Mouse (Mus musculus) lung, embryonic 16.5 days (tissue): ENCODE measurements around the gene Acadsb. TPM values are rescaled to one million over a fixed set of nuclear protein-coding genes. Genes with fewer than 3 reads are reported as not detected.
"Not testable (repeated sequence)": the region's sequence is repeated elsewhere in the genome, so short reads cannot be mapped to it uniquely, and the experiment has no call there.

Experiments
- ATAC-seq: fragments of 200-750 bp; cut with Nextera tagmentation; 2 replicates; pipeline ENCODE4 v1.8.0; 2017; ENCODE audit warnings: low read depth, mild to moderate bottlenecking, moderate library complexity
- H3K27ac ChIP-seq: fragments of 300-500 bp; sonication (generic); 2 replicates; pipeline ENCODE4 v1.5.1; 2014; ENCODE audit warnings: mild to moderate bottlenecking, control low read depth, low read length
- H3K27me3 ChIP-seq: fragments of 300-500 bp; sonication (generic); 2 replicates; pipeline ENCODE4 v1.6.1; 2014; ENCODE audit warnings: low read depth, low read length, mixed read lengths; ENCODE audit not compliant: control insufficient read depth, insufficient read depth
- H3K36me3 ChIP-seq: fragments of 300-500 bp; sonication (generic); 2 replicates; pipeline ENCODE4 v1.6.1; 2014; ENCODE audit warnings: low read length; ENCODE audit not compliant: control insufficient read depth, insufficient read depth
- H3K4me1 ChIP-seq: fragments of 300-500 bp; sonication (generic); replicated peaks from 2 replicates; pipeline ENCODE4 v1.6.1; 2014; ENCODE audit warnings: low read length, mixed read lengths; ENCODE audit not compliant: control insufficient read depth, insufficient read depth
- H3K4me2 ChIP-seq: fragments of 300-500 bp; sonication (generic); 2 replicates; pipeline ENCODE4 v1.6.1; 2014; ENCODE audit warnings: low read depth, low read length, control low read depth
- H3K4me3 ChIP-seq: fragments of 300-500 bp; sonication (generic); 2 replicates; pipeline ENCODE4 v1.5.1; 2014; ENCODE audit warnings: mild to moderate bottlenecking, low read length, control low read depth
- H3K9ac ChIP-seq: fragments of 300-500 bp; sonication (generic); 2 replicates; pipeline ENCODE4 v1.6.1; 2014; ENCODE audit warnings: low read length, control low read depth
- H3K9me3 ChIP-seq: fragments of 300-500 bp; sonication (generic); 2 replicates; pipeline ENCODE4 v1.6.1; 2016; ENCODE audit warnings: low read length; ENCODE audit not compliant: control insufficient read depth
- WGBS: fragments of 180-500 bp; shearing (Covaris S2); extraction: QIAGEN DNeasy Blood & Tissue Kit; methylation state at CpG from one replicate; pipeline ENCODE4 v1.1.7; 2014; 5-methylcytosine and 5-hydroxymethylcytosine counted together
- polyA plus RNA-seq: library from polyadenylated mRNA; unstranded; fragments of >200 nt; fragmentation: Nextera tagmentation; extraction: Ambion mirVana; gene quantifications from 2 replicates; pipeline ENCODE4 v1.2.1, GENCODE M21; 2015

Acadsb gene
- polyA plus RNA-seq, 1 experiment from 2014 or later: 207 TPM

GRCm38 (mm10) chr7:131409321-131409987, 947 bp upstream of the Acadsb start:
- H3K36me3 ChIP-seq: no peaks in the 10 kb centered on the region
- peak overlapping the region; percentile 98 for H3K4me3 ChIP-seq
- WGBS: 3% methylated on average over 16 of the region's 16 CpGs
- no peaks in the 10 kb centered on the region for H3K9me3 ChIP-seq
- H3K9ac ChIP-seq: peak overlapping the region; percentile 98
- peaks cover 17% of the 10 kb centered on the region for H3K4me1 ChIP-seq
- H3K27me3 ChIP-seq: no peaks in the 10 kb centered on the region
- peak overlapping the region; percentile 83 for H3K4me2 ChIP-seq
- ATAC-seq: no peak
- no peak overlapping the region for H3K27ac ChIP-seq

GRCm38 (mm10) chr7:131409988-131410385, 414 bp upstream of the Acadsb start:
- WGBS: 0% methylated on average over 38 of the region's 38 CpGs
- peak; percentile 36 for ATAC-seq

GRCm38 (mm10) chr7:131411221-131411940, 980 bp downstream of the Acadsb start:
- H3K27me3 ChIP-seq: no peaks in the 10 kb centered on the region
- H3K9me3 ChIP-seq: no peaks in the 10 kb centered on the region
- H3K4me3 ChIP-seq: peak overlapping the region; percentile 98
- no peaks in the 10 kb centered on the region for H3K36me3 ChIP-seq
- H3K4me1 ChIP-seq: peaks cover 17% of the 10 kb centered on the region
- H3K4me2 ChIP-seq: peak overlapping the region; percentile 69
- peak overlapping the region; percentile 95 for H3K27ac ChIP-seq
- 23% methylated on average over 10 of the region's 10 CpGs for WGBS
- H3K9ac ChIP-seq: peak overlapping the region; percentile 91
- peak; percentile 46 for ATAC-seq

More at GRCm38 (mm10) chr7:131409988-131410385, 414 bp upstream of the Acadsb start:
- H3K4me2 ChIP-seq: peak overlapping the region; percentile 83
- H3K36me3 ChIP-seq: no peaks in the 10 kb centered on the region
- peak overlapping the region; percentile 98 for H3K4me3 ChIP-seq
- peak overlapping the region; percentile 98 for H3K9ac ChIP-seq
- peaks cover 17% of the 10 kb centered on the region for H3K4me1 ChIP-seq
- H3K9me3 ChIP-seq: no peaks in the 10 kb centered on the region
- H3K27me3 ChIP-seq: no peaks in the 10 kb centered on the region
- H3K27ac ChIP-seq: peak overlapping the region; percentile 65

- H3K9me3 ChIP-seq: no peaks in the 10 kb centered on the region
- H3K4me3 ChIP-seq: peak overlapping the region; percentile 98
- H3K27me3 ChIP-seq: no peaks in the 10 kb centered on the region
- H3K27ac ChIP-seq: peak overlapping the region; percentile 82
- 29% methylated on average over 2 of the region's 2 CpGs for WGBS
- H3K9ac ChIP-seq: peak overlapping the region; percentile 60
- ATAC-seq: no peak
- H3K36me3 ChIP-seq: no peaks in the 10 kb centered on the region
- peak overlapping the region; percentile 69 for H3K4me2 ChIP-seq
- peaks cover 17% of the 10 kb centered on the region for H3K4me1 ChIP-seq
Measured at GRCm38 (mm10) chr7:131411941-131412270, 1.5 kb downstream of the Acadsb start.

GRCm38 (mm10) chr7:131416742-131417141, 6.3 kb downstream of the Acadsb start:
- not testable (repeated sequence) for H3K27me3 ChIP-seq, H3K4me1 ChIP-seq, H3K9me3 ChIP-seq, H3K36me3 ChIP-seq, H3K27ac ChIP-seq, ATAC-seq, H3K9ac ChIP-seq, H3K4me2 ChIP-seq, H3K4me3 ChIP-seq

- Histone ChIP-seq H3K27me3 (no peaks in the 10 kb centered on the region), H3K4me3 (no peak overlapping the region), H3K9me3 (no peaks in the 10 kb centered on the region), H3K9ac (no peak overlapping the region), H3K4me1 (peaks cover 4% of the 10 kb centered on the region), H3K36me3 (no peaks in the 10 kb centered on the region), H3K27ac (no peak overlapping the region), H3K4me2 (no peak overlapping the region)
- no peak for ATAC-seq
Measured at GRCm38 (mm10) chr7:131417605-131418004, 7.2 kb downstream of the Acadsb start.

GRCm38 (mm10) chr7:131424912-131425311, 14.5 kb downstream of the Acadsb start:
- Histone ChIP-seq H3K27ac (no peak overlapping the region), H3K4me2 (no peak overlapping the region), H3K36me3 (peaks cover 13% of the 10 kb centered on the region; the same call in 1 of the 2 replicates), H3K27me3 (no peaks in the 10 kb centered on the region), H3K4me1 (no peaks in the 10 kb centered on the region), H3K4me3 (no peak overlapping the region), H3K9ac (no peak overlapping the region), H3K9me3 (no peaks in the 10 kb centered on the region)
- no peak for ATAC-seq
- 78% methylated on average over 2 of the region's 2 CpGs for WGBS

- ATAC-seq: no peak
- 81% methylated on average over 5 of the region's 5 CpGs for WGBS
- H3K36me3 ChIP-seq: peaks cover 28% of the 10 kb centered on the region
Measured at GRCm38 (mm10) chr7:131427331-131427730, 16.9 kb downstream of the Acadsb start.

GRCm38 (mm10) chr7:131432244-131432643, 21.8 kb downstream of the Acadsb start:
- Histone ChIP-seq H3K4me3 (no peak overlapping the region), H3K36me3 (peaks cover 25% of the 10 kb centered on the region), H3K4me2 (no peak overlapping the region), H3K9ac (no peak overlapping the region), H3K27ac (no peak overlapping the region), H3K4me1 (no peaks in the 10 kb centered on the region), H3K9me3 (no peaks in the 10 kb centered on the region), H3K27me3 (no peaks in the 10 kb centered on the region)
- no peak for ATAC-seq
- 21% methylated on average over 1 of the region's 1 CpGs for WGBS

More at GRCm38 (mm10) chr7:131427331-131427730, 16.9 kb downstream of the Acadsb start:
- Histone ChIP-seq H3K27me3 (no peaks in the 10 kb centered on the region), H3K27ac (no peak overlapping the region), H3K9ac (no peak overlapping the region), H3K4me1 (no peaks in the 10 kb centered on the region), H3K4me3 (no peak overlapping the region), H3K9me3 (no peaks in the 10 kb centered on the region), H3K4me2 (no peak overlapping the region)
